Mouse (Mus musculus) limb, embryonic 10.5 days (tissue): ENCODE data around the gene Rnf222. TPM values are rescaled to one million over a fixed set of nuclear protein-coding genes. Genes with fewer than 3 reads are reported as not detected.

Experiments
- DNase-seq: peaks from one replicate; pipeline ENCODE4 v3.0.0-alpha.2; 2017; ENCODE audit warnings: low spot score
- H3K27ac ChIP-seq: fragments of 300-500 bp; sonication (generic); 2 replicates; pipeline ENCODE4 v1.5.1; 2016; ENCODE audit warnings: mild to moderate bottlenecking
- H3K27me3 ChIP-seq: fragments of 300-500 bp; sonication (generic); 2 replicates; pipeline ENCODE4 v1.6.1; 2016; ENCODE audit warnings: low read depth, mild to moderate bottlenecking; ENCODE audit not compliant: poor library complexity, severe bottlenecking
- H3K36me3 ChIP-seq: fragments of 300-500 bp; sonication (generic); 2 replicates; pipeline ENCODE4 v1.6.1; 2016; ENCODE audit warnings: mild to moderate bottlenecking, moderate library complexity
- H3K4me1 ChIP-seq: fragments of 300-500 bp; sonication (generic); 2 replicates; pipeline ENCODE4 v1.6.1; 2016
- H3K4me3 ChIP-seq: fragments of 300-500 bp; sonication (generic); 2 replicates; pipeline ENCODE4 v1.5.1; 2016; ENCODE audit warnings: mild to moderate bottlenecking, moderate library complexity
- H3K9me3 ChIP-seq: fragments of 300-500 bp; sonication (generic); replicated peaks from 2 replicates; pipeline ENCODE4 v1.6.1; 2016; ENCODE audit warnings: mild to moderate bottlenecking
- WGBS: fragments of 180-500 bp; shearing (Covaris S2); methylation state at CpG from one replicate; pipeline ENCODE4 v1.1.7; 2016; 5-methylcytosine and 5-hydroxymethylcytosine counted together
- polyA plus RNA-seq: library from polyadenylated mRNA; unstranded; fragments of >200 nt; fragmentation: Nextera tagmentation; extraction: Ambion mirVana; gene quantifications from 2 replicates; pipeline ENCODE4 v1.2.1, GENCODE M21; 2016

Rnf222 gene
- polyA plus RNA-seq, 1 experiment from 2014 or later = 0.09 TPM

GRCm38 (mm10) chr11:68864544-68865189, 23.7 kb upstream of the Rnf222 start:
- DNase-seq = no peak
- Histone ChIP-seq H3K27me3 (no peaks in the 10 kb centered on the region), H3K4me3 (no peak overlapping the region), H3K9me3 (no peaks in the 10 kb centered on the region), H3K4me1 (no peaks in the 10 kb centered on the region), H3K27ac (no peak overlapping the region), H3K36me3 (no peaks in the 10 kb centered on the region)
- WGBS = 78% methylated on average over 9 of the region's 9 CpGs

GRCm38 (mm10) chr11:68871277-68871676, 17.1 kb upstream of the Rnf222 start:
- Histone ChIP-seq H3K4me3 (no peak overlapping the region), H3K9me3 (no peaks in the 10 kb centered on the region), H3K36me3 (no peaks in the 10 kb centered on the region), H3K4me1 (peaks cover 8% of the 10 kb centered on the region), H3K27ac (no peak overlapping the region), H3K27me3 (no peaks in the 10 kb centered on the region)
- no peak for DNase-seq
- 92% methylated on average over 9 of the region's 9 CpGs for WGBS

- Histone ChIP-seq H3K27ac (no peak within 1 kb of the TSS), H3K27me3 (no peaks in the 10 kb centered on the region), H3K9me3 (no peaks in the 10 kb centered on the region), H3K4me1 (peaks cover 8% of the 10 kb centered on the region), H3K4me3 (no peak within 1 kb of the TSS), H3K36me3 (no peaks in the 10 kb centered on the region)
- WGBS = 52% methylated on average over 6 of the region's 6 CpGs
- no peak for DNase-seq
Measured at GRCm38 (mm10) chr11:68871748-68872147, 16.6 kb upstream of the Rnf222 start, which contains the start of gene Ndel1. Gene Ndel1 (minus strand): TSS chr11:68871858.

GRCm38 (mm10) chr11:68874841-68875240, 13.5 kb upstream of the Rnf222 start:
- Histone ChIP-seq H3K36me3 (no peaks in the 10 kb centered on the region), H3K27me3 (no peaks in the 10 kb centered on the region), H3K4me3 (no peak overlapping the region), H3K27ac (no peak overlapping the region), H3K4me1 (peaks cover 8% of the 10 kb centered on the region), H3K9me3 (no peaks in the 10 kb centered on the region)
- DNase-seq = peak; percentile 72
- 0% methylated on average over 2 of the region's 2 CpGs for WGBS

- no peak for DNase-seq
Measured at GRCm38 (mm10) chr11:68878811-68879210, 9.5 kb upstream of the Rnf222 start.

GRCm38 (mm10) chr11:68882107-68882506, 6.2 kb upstream of the Rnf222 start:
- WGBS = 28% methylated on average over 14 of the region's 14 CpGs
- peaks cover 4% of the 10 kb centered on the region; the same call in 1 of the 2 replicates for H3K27me3 ChIP-seq
- H3K36me3 ChIP-seq = no peaks in the 10 kb centered on the region

More at GRCm38 (mm10) chr11:68878811-68879210, 9.5 kb upstream of the Rnf222 start:
- Histone ChIP-seq H3K36me3 (no peaks in the 10 kb centered on the region), H3K9me3 (no peaks in the 10 kb centered on the region), H3K4me3 (no peak overlapping the region), H3K27ac (no peak overlapping the region), H3K4me1 (peaks cover 3% of the 10 kb centered on the region; the same call in 1 of the 2 replicates), H3K27me3 (peaks cover 4% of the 10 kb centered on the region; the same call in 1 of the 2 replicates)
- WGBS = 88% methylated on average over 5 of the region's 5 CpGs

GRCm38 (mm10) chr11:68883843-68884242, 4.5 kb upstream of the Rnf222 start:
- peaks cover 4% of the 10 kb centered on the region; the same call in 1 of the 2 replicates for H3K27me3 ChIP-seq
- H3K36me3 ChIP-seq = no peaks in the 10 kb centered on the region
- no peak for DNase-seq
- H3K9me3 ChIP-seq = no peaks in the 10 kb centered on the region
- H3K27ac ChIP-seq = no peak overlapping the region
- no peak overlapping the region for H3K4me3 ChIP-seq
- peaks cover 7% of the 10 kb centered on the region for H3K4me1 ChIP-seq
- WGBS = 80% methylated on average over 2 of the region's 2 CpGs

More at GRCm38 (mm10) chr11:68882107-68882506, 6.2 kb upstream of the Rnf222 start:
- H3K4me1 ChIP-seq = peaks cover 3% of the 10 kb centered on the region; the same call in 1 of the 2 replicates
- H3K4me3 ChIP-seq = no peak overlapping the region
- no peaks in the 10 kb centered on the region for H3K9me3 ChIP-seq
- no peak overlapping the region for H3K27ac ChIP-seq
- DNase-seq = no peak

- Histone ChIP-seq H3K27me3 (peaks cover 4% of the 10 kb centered on the region; the same call in 1 of the 2 replicates), H3K9me3 (no peaks in the 10 kb centered on the region), H3K36me3 (no peaks in the 10 kb centered on the region), H3K4me3 (no peak overlapping the region), H3K4me1 (peaks cover 7% of the 10 kb centered on the region), H3K27ac (no peak overlapping the region)
- no peak for DNase-seq
- 77% methylated on average over 5 of the region's 5 CpGs for WGBS
Measured at GRCm38 (mm10) chr11:68884368-68884767, 4.0 kb upstream of the Rnf222 start.

GRCm38 (mm10) chr11:68886091-68886490, 2.3 kb upstream of the Rnf222 start:
- WGBS = 77% methylated on average over 5 of the region's 5 CpGs

GRCm38 (mm10) chr11:68888653-68889052, 300 bp downstream of the Rnf222 start:
- peaks cover 12% of the 10 kb centered on the region for H3K4me1 ChIP-seq
- H3K9me3 ChIP-seq = no peaks in the 10 kb centered on the region
- no peak overlapping the region for H3K4me3 ChIP-seq
- no peak overlapping the region for H3K27ac ChIP-seq
- no peaks in the 10 kb centered on the region for H3K36me3 ChIP-seq
- WGBS = 73% methylated on average over 2 of the region's 2 CpGs
- 0 out of 2 replicates have a peak, but pooled peaks cover 6% of the 10 kb centered on the region for H3K27me3 ChIP-seq
- DNase-seq = no peak

More at GRCm38 (mm10) chr11:68886091-68886490, 2.3 kb upstream of the Rnf222 start:
- no peak overlapping the region for H3K27ac ChIP-seq
- H3K27me3 ChIP-seq = peaks cover 4% of the 10 kb centered on the region; the same call in 1 of the 2 replicates
- no peak overlapping the region for H3K4me3 ChIP-seq
- DNase-seq = no peak
- no peaks in the 10 kb centered on the region for H3K36me3 ChIP-seq
- peaks cover 7% of the 10 kb centered on the region for H3K4me1 ChIP-seq
- no peaks in the 10 kb centered on the region for H3K9me3 ChIP-seq

- H3K36me3 ChIP-seq = no peaks in the 10 kb centered on the region
- 52% methylated on average over 2 of the region's 2 CpGs for WGBS
- peaks cover 12% of the 10 kb centered on the region for H3K4me1 ChIP-seq
- H3K9me3 ChIP-seq = no peaks in the 10 kb centered on the region
- no peak overlapping the region for H3K27ac ChIP-seq
- DNase-seq = no peak
- H3K4me3 ChIP-seq = no peak overlapping the region
- 0 out of 2 replicates have a peak, but pooled peaks cover 6% of the 10 kb centered on the region for H3K27me3 ChIP-seq
Measured at GRCm38 (mm10) chr11:68890625-68891024, 2.3 kb downstream of the Rnf222 start.

- peaks cover 12% of the 10 kb centered on the region for H3K4me1 ChIP-seq
- no peak overlapping the region for H3K4me3 ChIP-seq
- no peak for DNase-seq
- no peaks in the 10 kb centered on the region for H3K36me3 ChIP-seq
- WGBS = 88% methylated on average over 5 of the region's 5 CpGs
- 0 out of 2 replicates have a peak, but pooled peaks cover 6% of the 10 kb centered on the region for H3K27me3 ChIP-seq
- H3K9me3 ChIP-seq = no peaks in the 10 kb centered on the region
- no peak overlapping the region for H3K27ac ChIP-seq
Measured at GRCm38 (mm10) chr11:68891823-68892222, 3.5 kb downstream of the Rnf222 start.

- H3K27ac ChIP-seq = no peak overlapping the region
- no peak overlapping the region for H3K4me3 ChIP-seq
- no peaks in the 10 kb centered on the region for H3K36me3 ChIP-seq
- DNase-seq = no peak
- H3K4me1 ChIP-seq = peaks cover 12% of the 10 kb centered on the region
- H3K9me3 ChIP-seq = no peaks in the 10 kb centered on the region
- WGBS = 77% methylated on average over 15 of the region's 15 CpGs
- 0 out of 2 replicates have a peak, but pooled peaks cover 6% of the 10 kb centered on the region for H3K27me3 ChIP-seq
Measured at GRCm38 (mm10) chr11:68892233-68892832, 4.0 kb downstream of the Rnf222 start.
